Mouse (Mus musculus) intestine, embryonic 14.5 days (tissue): ENCODE data around the gene Axin1. TPM values are rescaled to one million over a fixed set of nuclear protein-coding genes. Genes with fewer than 3 reads are reported as not detected.

Source experiments
- ATAC-seq: fragments of 200-750 bp; cut with Nextera tagmentation; replicated peaks from 2 replicates; pipeline ENCODE4 v1.8.0; 2017; ENCODE audit warnings: low read depth, moderate number of reproducible peaks, moderate TSS enrichment, moderate library complexity; ENCODE audit not compliant: low FRiP score, low TSS enrichment
- DNase-seq: peaks from one replicate; pipeline ENCODE4 v3.0.0-alpha.2; 2018; ENCODE audit warnings: low spot score
- H3K27ac ChIP-seq: fragments of 300-500 bp; sonication (generic); 2 replicates; pipeline ENCODE4 v1.5.1; 2014; ENCODE audit warnings: low read depth, mild to moderate bottlenecking, control low read depth
- H3K27me3 ChIP-seq: fragments of 300-500 bp; sonication (generic); replicated peaks from 2 replicates; pipeline ENCODE4 v1.6.1; 2014; ENCODE audit warnings: low read length, control low read depth; ENCODE audit not compliant: control insufficient read depth, insufficient read depth
- H3K36me3 ChIP-seq: fragments of 300-500 bp; sonication (generic); 2 replicates; pipeline ENCODE4 v1.6.1; 2014; ENCODE audit warnings: low read length, control low read depth; ENCODE audit not compliant: control insufficient read depth, insufficient read depth
- H3K4me1 ChIP-seq: fragments of 300-500 bp; sonication (generic); replicated peaks from 2 replicates; pipeline ENCODE4 v1.6.1; 2014; ENCODE audit warnings: low read length, control low read depth, mixed read lengths; ENCODE audit not compliant: control insufficient read depth, insufficient read depth
- H3K4me2 ChIP-seq: fragments of 300-500 bp; sonication (generic); 2 replicates; pipeline ENCODE4 v1.6.1; 2014; ENCODE audit warnings: low read length
- H3K4me3 ChIP-seq: fragments of 300-500 bp; sonication (generic); 2 replicates; pipeline ENCODE4 v1.5.1; 2014; ENCODE audit warnings: low read depth, low read length, control low read depth, mixed read lengths
- H3K9ac ChIP-seq: fragments of 300-500 bp; sonication (generic); 2 replicates; pipeline ENCODE4 v1.6.1; 2014; ENCODE audit warnings: mild to moderate bottlenecking, low read length
- H3K9me3 ChIP-seq: fragments of 300-500 bp; sonication (generic); 2 replicates; pipeline ENCODE4 v1.6.1; 2016; ENCODE audit warnings: low read length, control low read depth; ENCODE audit not compliant: control insufficient read depth
- WGBS: fragments of 180-500 bp; shearing (Covaris S2); extraction: QIAGEN DNeasy Blood & Tissue Kit; methylation state at CpG from one replicate; pipeline ENCODE4 v1.1.7; 2014; 5-methylcytosine and 5-hydroxymethylcytosine counted together
- polyA plus RNA-seq: library from polyadenylated mRNA; unstranded; fragments of >200 nt; fragmentation: Nextera tagmentation; extraction: Ambion mirVana; gene quantifications from 2 replicates; pipeline ENCODE4 v1.2.1, GENCODE M21; 2014

Gene Axin1
- polyA plus RNA-seq, 1 experiment from 2014 or later = 11.5 TPM

- Histone ChIP-seq H3K36me3 (no peaks in the 10 kb centered on the region), H3K9ac (peak within 1 kb of the TSS; percentile 60), H3K9me3 (no peaks in the 10 kb centered on the region), H3K27me3 (no peaks in the 10 kb centered on the region), H3K4me2 (peak within 1 kb of the TSS; percentile 72), H3K4me1 (peaks cover 8% of the 10 kb centered on the region; the same call in 1 of the 2 replicates), H3K27ac (peak within 1 kb of the TSS; percentile 89), H3K4me3 (peak within 1 kb of the TSS; percentile 66)
- ATAC-seq = peak; percentile 96
- 8% methylated on average over 33 of the region's 33 CpGs for WGBS
- DNase-seq = peak; percentile 97
These were observed 105.8 kb downstream of the Axin1 start, which contains the start of gene Fam234a for GRCm38 (mm10) chr17:26244101-26244841. TSS of gene Fam234a (minus strand) at chr17:26244242.

Other genes with a start within 250 kb of the Axin1 start
- gene Rab40c, start 219.0 kb upstream of the Axin1 start, polyA plus RNA-seq = 14.2 and 14.6 TPM in 2 replicates
- 59.9 and 60.8 TPM in 2 replicates for gene Pigq, start 193.8 kb upstream of the Axin1 start, polyA plus RNA-seq
- gene Nhlrc4, start 193.7 kb upstream of the Axin1 start, polyA plus RNA-seq = not detected in 2 replicates
- 0.28 TPM in 1 of 2 replicates, not detected in the other for gene A930017K11Rik, start 186.1 kb upstream of the Axin1 start, polyA plus RNA-seq
- 23.4 and 23.5 TPM in 2 replicates for gene Capn15, start 152.9 kb upstream of the Axin1 start, polyA plus RNA-seq
- 12.8 and 13.7 TPM in 2 replicates for gene Rab11fip3, start 69.1 kb upstream of the Axin1 start, polyA plus RNA-seq
- gene Decr2, start 48.4 kb upstream of the Axin1 start, polyA plus RNA-seq = 27.3 and 32.4 TPM in 2 replicates
- 118 and 122 TPM in 2 replicates for gene Nme4, start 43.1 kb upstream of the Axin1 start, polyA plus RNA-seq
- gene Tmem8, start 25.4 kb upstream of the Axin1 start, polyA plus RNA-seq = 2.7 and 4.9 TPM in 2 replicates
- gene Mrpl28, start 15.2 kb upstream of the Axin1 start, polyA plus RNA-seq = 235 and 241 TPM in 2 replicates
- gene Pdia2, start 60.4 kb downstream of the Axin1 start, polyA plus RNA-seq = 0.47 and 3.7 TPM in 2 replicates
- gene Rgs11, start 64.3 kb downstream of the Axin1 start, polyA plus RNA-seq = 14.3 and 20.0 TPM in 2 replicates
- gene Arhgdig, start 69.1 kb downstream of the Axin1 start, polyA plus RNA-seq = 21.4 and 29.0 TPM in 2 replicates
- gene Fam234a, start 105.6 kb downstream of the Axin1 start, polyA plus RNA-seq = 71.9 and 76.5 TPM in 2 replicates
- 99.6 and 105 TPM in 2 replicates for gene Luc7l, start 114.2 kb downstream of the Axin1 start, polyA plus RNA-seq